Mouse (Mus musculus) cerebellum, postnatal 14 days (tissue): ENCODE measurements around the gene Lgals1.

Source experiments
- DNase-seq, 2 experiments: peaks; one replicate each; pipeline ENCODE4 v3.0.0; 2021; ENCODE audit warnings: mixed read lengths in 2 of 2

Lgals1 gene

GRCm38 (mm10) chr15:78940325-78940724 is 13.8 kb downstream of the Lgals1 start:
- no peak for DNase-seq

- peak; percentile 93 for DNase-seq
These were observed 16.1 kb downstream of the Lgals1 start for GRCm38 (mm10) chr15:78942663-78943062.

GRCm38 (mm10) chr15:78946232-78946631 is 19.7 kb downstream of the Lgals1 start:
- no peak for DNase-seq

GRCm38 (mm10) chr15:78947657-78948056 is 21.1 kb downstream of the Lgals1 start, which contains the start of gene Triobp:
Gene Triobp (plus strand): TSS chr15:78947724.
- peak; percentile 91 to 92 for DNase-seq

- DNase-seq, result peak in 1 of 2 experiments; percentile 47
These were observed 21.7 kb downstream of the Lgals1 start for GRCm38 (mm10) chr15:78948152-78948725.

GRCm38 (mm10) chr15:78948883-78949282 is 22.4 kb downstream of the Lgals1 start:
- peak; percentile 55 to 68 for DNase-seq

GRCm38 (mm10) chr15:78955663-78956062 is 29.1 kb downstream of the Lgals1 start:
- no peak for DNase-seq

GRCm38 (mm10) chr15:78956351-78956750 is 29.8 kb downstream of the Lgals1 start:
- peak in 1 of 2 experiments; percentile 36 for DNase-seq

- DNase-seq, result no peak
These were observed 30.5 kb downstream of the Lgals1 start for GRCm38 (mm10) chr15:78957021-78957420.

- no peak for DNase-seq
These were observed 33.0 kb downstream of the Lgals1 start for GRCm38 (mm10) chr15:78959537-78959936.

GRCm38 (mm10) chr15:78960088-78960487 is 33.6 kb downstream of the Lgals1 start:
- no peak for DNase-seq

GRCm38 (mm10) chr15:78962885-78963284 is 36.4 kb downstream of the Lgals1 start:
- DNase-seq, result peak; percentile 87 to 93

GRCm38 (mm10) chr15:78971626-78972025 is 45.1 kb downstream of the Lgals1 start:
- no peak for DNase-seq

- DNase-seq, result peak in 1 of 2 experiments; percentile 46
These were observed 47.4 kb downstream of the Lgals1 start for GRCm38 (mm10) chr15:78973950-78974349.

- no peak for DNase-seq
These were observed 51.2 kb downstream of the Lgals1 start for GRCm38 (mm10) chr15:78977676-78978159.

- DNase-seq, result no peak
These were observed 52.4 kb downstream of the Lgals1 start for GRCm38 (mm10) chr15:78978875-78979274.
